Mouse (Mus musculus) kidney, adult 2 months (tissue): ENCODE data around the gene Cfap299. TPM values are rescaled to one million over a fixed set of nuclear protein-coding genes. Genes with fewer than 3 reads are reported as not detected.

ENCODE experiments used
- DNase-seq: peaks from one replicate; pipeline ENCODE4 v3.0.0; 2021
- H3K27ac ChIP-seq: fragments of 200-500 bp; 2 replicates; pipeline ENCODE4 v1.5.1; 2012; ENCODE audit warnings: low read depth, low read length, control low read depth, inconsistent platforms; ENCODE audit not compliant: insufficient read depth
- H3K27me3 ChIP-seq: fragments of 200-500 bp; replicated peaks from 2 replicates; pipeline ENCODE4 v1.6.1; 2012; ENCODE audit warnings: mild to moderate bottlenecking, moderate library complexity, low read length, inconsistent platforms; ENCODE audit not compliant: control insufficient read depth, insufficient read depth
- H3K36me3 ChIP-seq: fragments of 200-500 bp; 2 replicates; pipeline ENCODE4 v1.6.1; 2012; ENCODE audit warnings: mild to moderate bottlenecking, moderate library complexity, low read length, inconsistent platforms; ENCODE audit not compliant: control insufficient read depth, insufficient read depth
- H3K4me1 ChIP-seq: fragments of 200-500 bp; 2 replicates; pipeline ENCODE4 v1.6.1; 2011; ENCODE audit warnings: low read length; ENCODE audit not compliant: control insufficient read depth, insufficient read depth
- H3K4me3 ChIP-seq: fragments of 200-500 bp; 2 replicates; pipeline ENCODE4 v1.5.1; 2011; ENCODE audit warnings: mild to moderate bottlenecking, low read depth, low read length, control low read depth; ENCODE audit not compliant: insufficient read depth
- CTCF ChIP-seq: fragments of 200-500 bp; conservative IDR thresholded peaks from 2 replicates; pipeline ENCODE4 v1.5.1; 2011; ENCODE audit warnings: low read depth, mild to moderate bottlenecking, control low read depth, low read length, moderate library complexity, mixed read lengths; ENCODE audit not compliant: insufficient read depth, insufficient read length
- POLR2A ChIP-seq: fragments of 200-500 bp; IDR thresholded peaks from one replicate; pipeline ENCODE4 v1.6.1; 2011; ENCODE audit warnings: low read depth, low read length, control low read depth
- WGBS: fragments of 180-500 bp; shearing (Covaris S2); methylation state at CpG from one replicate; pipeline ENCODE4 v1.1.7; 2018; 5-methylcytosine and 5-hydroxymethylcytosine counted together
- polyA plus RNA-seq: library from polyadenylated mRNA; depleted of rRNA; stranded (reverse); fragments of >200 nt; gene quantifications from 2 replicates; pipeline ENCODE4 v1.2.3, GENCODE M21; 2012; rRNA removed

Gene Cfap299
- polyA plus RNA-seq = not detected in 2 replicates

DNA sequence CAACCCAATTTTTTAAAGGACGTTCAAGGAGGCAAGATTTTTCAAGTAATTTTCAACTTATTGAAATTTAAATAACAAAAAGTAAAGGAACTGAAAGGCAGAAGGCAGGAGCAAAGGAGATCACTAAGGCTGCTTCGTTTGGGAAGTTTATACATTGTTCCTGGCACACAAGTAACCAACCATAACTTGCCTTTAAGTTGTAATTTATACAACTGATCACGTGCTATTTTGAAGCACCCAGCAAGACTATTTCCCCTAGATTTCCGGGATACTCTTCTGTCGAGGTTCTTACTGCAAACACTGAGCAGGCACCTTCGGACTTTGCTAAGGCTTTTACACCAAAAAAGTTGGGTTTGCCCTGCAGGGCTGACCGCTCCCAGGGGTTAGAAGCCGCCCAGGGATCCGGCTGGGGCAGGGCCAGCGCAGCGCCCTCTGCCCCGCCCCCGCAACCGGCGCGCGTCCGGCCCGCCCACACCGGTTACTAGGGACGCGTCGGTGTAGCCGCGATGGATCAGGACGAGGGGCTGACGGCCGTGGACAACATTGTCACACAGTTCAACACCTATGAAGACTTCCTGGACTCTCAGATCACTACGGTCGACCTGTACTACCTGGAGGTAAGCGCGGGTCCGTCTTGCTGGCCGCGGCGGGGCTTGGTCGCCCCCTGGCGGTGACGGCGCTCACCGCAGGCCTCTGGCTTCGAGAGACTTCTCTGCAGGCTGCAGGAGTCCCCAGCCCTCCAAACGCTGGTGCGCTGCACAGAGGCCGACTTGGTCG lies at the start of gene Cfap299:
Cfap299 (plus strand) TSS at position 457 of the 777 bp plus-strand sequence.
- peak; percentile 83 for DNase-seq
- Histone ChIP-seq H3K36me3 (no peaks in the 10 kb centered on the region), H3K27me3 (0 out of 2 replicates have a peak, but pooled peaks cover 1% of the 10 kb centered on the region), H3K4me1 (no peaks in the 10 kb centered on the region), H3K4me3 (peak within 1 kb of the TSS; percentile 50), H3K27ac (no peak within 1 kb of the TSS)
- 2% methylated on average over 46 of the region's 46 CpGs for WGBS
- no peak for TF ChIP-seq POLR2A
- peak; percentile 84 for TF ChIP-seq CTCF

DNA sequence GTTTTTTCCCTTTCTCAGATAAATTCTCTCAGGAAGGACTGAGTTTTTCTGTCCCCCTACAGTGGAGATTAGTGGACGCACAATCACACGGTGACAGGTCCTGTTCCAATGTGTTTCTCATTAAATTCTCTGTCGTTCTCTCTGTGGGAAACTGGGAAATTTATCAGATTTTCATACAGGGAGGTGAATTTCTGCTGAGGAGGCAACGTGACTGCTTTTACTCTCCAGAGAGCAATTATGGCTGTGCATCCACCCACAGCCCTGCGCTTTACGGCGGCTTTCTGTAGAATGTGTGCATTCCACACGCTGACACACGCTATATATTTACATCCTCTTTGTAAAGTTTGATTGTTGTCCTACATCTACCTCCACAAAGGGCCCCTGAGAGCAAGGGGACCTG lies 47.1 kb upstream of the Cfap299 start:
- no peak for DNase-seq
- Histone ChIP-seq H3K4me1 (no peaks in the 10 kb centered on the region), H3K27ac (no peak overlapping the region), H3K36me3 (no peaks in the 10 kb centered on the region), H3K27me3 (no peaks in the 10 kb centered on the region; the same call in 1 of the 2 replicates), H3K4me3 (no peak overlapping the region)
- 59% methylated on average over 9 of the region's 9 CpGs for WGBS
- TF ChIP-seq CTCF (no peak), POLR2A (no peak)

DNA sequence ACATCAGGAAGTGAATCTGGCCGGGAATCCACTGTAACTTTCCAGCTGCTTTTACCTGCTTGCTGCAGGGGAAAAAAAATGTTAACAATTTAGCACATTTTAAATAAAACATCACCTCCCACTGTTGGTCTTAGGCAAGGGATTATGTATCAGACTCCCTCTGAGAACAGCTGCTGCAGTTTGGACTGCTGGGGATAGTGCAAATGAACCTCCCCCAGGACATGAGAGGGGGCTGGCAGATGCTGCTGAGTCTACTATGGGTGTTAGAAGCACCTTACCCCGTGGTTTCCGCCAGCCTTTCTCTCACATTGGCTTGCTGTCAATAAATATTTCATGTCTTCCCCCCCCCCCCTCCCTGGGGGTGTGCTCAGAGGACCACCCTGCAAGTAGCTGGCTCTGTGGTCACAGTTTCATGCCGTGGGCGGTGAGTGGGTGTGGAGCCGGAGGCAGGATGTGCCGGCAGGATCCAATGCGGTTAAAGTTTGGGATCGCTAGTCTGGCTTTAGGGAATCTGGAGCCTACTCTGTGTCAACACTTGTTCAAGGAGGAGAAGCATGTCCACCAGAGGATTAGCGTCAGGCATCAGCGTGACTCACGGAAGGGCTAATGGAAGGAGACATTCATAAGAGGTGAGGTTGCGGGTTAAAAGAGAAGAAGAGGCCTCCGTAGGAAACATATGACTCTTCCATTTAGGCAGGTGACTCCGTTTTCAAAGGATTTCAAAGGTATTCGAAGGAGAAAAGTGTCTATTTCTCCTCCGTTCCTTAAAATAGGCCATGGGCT lies 45.2 kb upstream of the Cfap299 start:
- no peaks in the 10 kb centered on the region; the same call in 1 of the 2 replicates for H3K27me3 ChIP-seq
- no peak overlapping the region for H3K27ac ChIP-seq
- H3K4me3 ChIP-seq = no peak overlapping the region
- H3K36me3 ChIP-seq = no peaks in the 10 kb centered on the region
- no peak for DNase-seq
- no peaks in the 10 kb centered on the region for H3K4me1 ChIP-seq
- 39% methylated on average over 17 of the region's 17 CpGs for WGBS
- TF ChIP-seq CTCF (no peak), POLR2A (no peak)

DNA sequence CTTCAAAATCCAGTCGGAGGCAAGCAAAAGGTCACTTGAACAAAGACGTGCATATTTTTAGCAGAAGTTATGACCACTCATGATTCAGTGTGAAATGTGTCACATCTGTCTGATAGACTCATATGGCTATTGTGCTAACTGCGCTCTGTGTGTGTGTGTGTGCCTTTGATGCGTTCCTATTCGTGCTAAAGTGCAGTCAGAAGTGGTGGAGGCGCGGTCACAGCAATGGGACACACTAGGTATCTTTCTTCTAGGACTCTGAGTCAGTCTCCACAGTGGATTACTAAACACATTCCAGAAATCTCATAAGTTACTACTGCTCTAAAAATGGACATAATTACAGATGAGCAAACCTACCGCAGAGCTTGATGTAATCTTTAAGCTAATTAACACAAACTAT lies 38.5 kb upstream of the Cfap299 start:
- Histone ChIP-seq H3K27ac (no peak overlapping the region), H3K36me3 (no peaks in the 10 kb centered on the region), H3K4me3 (no peak overlapping the region), H3K27me3 (no peaks in the 10 kb centered on the region), H3K4me1 (no peaks in the 10 kb centered on the region)
- no peak for TF ChIP-seq POLR2A
- no peak for TF ChIP-seq CTCF
- 79% methylated on average over 8 of the region's 8 CpGs for WGBS
- no peak for DNase-seq

DNA sequence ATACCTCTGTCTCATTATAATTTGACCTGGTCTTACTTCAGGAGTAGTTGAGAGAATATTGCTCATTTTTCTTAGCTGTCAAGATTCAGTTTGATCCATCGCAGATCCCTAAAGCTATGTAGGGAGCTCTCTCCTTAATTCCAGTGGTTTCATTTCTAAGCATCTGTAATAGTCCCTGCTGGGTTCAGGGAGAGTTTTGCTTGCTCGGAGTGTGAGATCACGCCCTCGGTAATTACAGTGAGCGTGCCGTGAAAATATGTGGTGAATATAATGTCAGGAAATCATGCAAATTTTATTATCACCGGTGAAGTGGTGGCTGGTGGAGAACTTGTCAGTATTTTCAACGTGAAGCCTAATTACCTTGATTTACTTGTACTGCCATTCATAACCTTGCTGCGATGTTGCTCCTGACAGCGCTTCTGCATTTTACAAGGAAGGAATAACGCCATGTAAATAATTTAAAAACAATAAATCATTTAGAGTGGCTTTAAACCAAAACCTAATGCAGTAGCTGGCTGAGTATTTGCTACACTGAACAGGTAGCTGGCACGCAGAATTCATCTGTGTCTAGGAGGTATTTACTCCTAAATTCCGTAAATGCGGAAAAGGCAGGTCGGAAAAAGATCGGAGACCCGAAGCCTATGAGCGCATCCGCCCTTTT lies 36.6 kb upstream of the Cfap299 start:
- Histone ChIP-seq H3K36me3 (no peaks in the 10 kb centered on the region), H3K4me1 (no peaks in the 10 kb centered on the region), H3K27me3 (no peaks in the 10 kb centered on the region; the same call in 1 of the 2 replicates), H3K27ac (no peak overlapping the region), H3K4me3 (no peak overlapping the region)
- DNase-seq = no peak
- TF ChIP-seq POLR2A = no peak
- no peak for TF ChIP-seq CTCF
- 4% methylated on average over 19 of the region's 19 CpGs for WGBS

DNA sequence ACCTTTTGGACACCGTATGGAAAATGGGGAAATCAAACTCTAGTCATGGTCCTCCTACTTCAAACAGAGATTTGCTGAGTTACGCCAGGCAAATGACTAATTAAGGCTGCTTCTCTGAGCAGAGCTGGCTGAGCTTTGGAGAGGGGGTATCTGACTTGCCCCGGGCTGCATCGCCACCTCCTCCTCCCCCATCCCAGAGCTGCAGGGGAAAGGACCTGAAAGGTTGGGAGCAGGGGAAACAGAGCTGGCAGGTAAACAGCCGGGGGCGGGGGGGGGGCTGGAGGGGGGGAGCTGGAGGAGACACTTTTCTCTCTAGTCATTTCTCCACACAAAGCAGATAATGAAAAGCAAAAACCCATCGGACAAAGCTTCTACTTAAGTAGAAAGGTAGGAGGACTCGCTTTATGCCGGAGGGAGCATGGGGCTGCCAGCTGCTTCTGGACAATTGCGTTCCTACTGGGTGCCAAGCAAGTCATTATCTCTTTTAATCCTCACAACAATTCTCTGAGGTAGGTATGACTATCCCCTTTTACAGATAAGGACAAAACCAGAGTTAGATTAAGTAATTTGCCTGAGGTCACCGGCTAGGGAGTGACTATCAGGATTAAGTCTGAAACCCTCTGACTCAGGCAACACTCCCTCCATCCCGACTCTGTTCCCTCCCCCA lies 35.9 kb upstream of the Cfap299 start:
- 3% methylated on average over 12 of the region's 12 CpGs for WGBS
- H3K27me3 ChIP-seq = no peaks in the 10 kb centered on the region; the same call in 1 of the 2 replicates
- no peak overlapping the region for H3K27ac ChIP-seq
- no peak for DNase-seq
- TF ChIP-seq CTCF = no peak
- no peak for TF ChIP-seq POLR2A
- H3K36me3 ChIP-seq = no peaks in the 10 kb centered on the region
- no peak overlapping the region for H3K4me3 ChIP-seq
- H3K4me1 ChIP-seq = no peaks in the 10 kb centered on the region
